Mouse (Mus musculus): ENCODE measurements around the gene Slc7a11.

GRCm38 (mm10) chr3:49854277-49854676 lies 589.1 kb downstream of the Slc7a11 start:
- TF ChIP-seq CTCF (IDR thresholded peaks at IDR 0.05; ENCODE audit: insufficient read depth, low read depth, low read length) (no peak), POLR2A (IDR thresholded peaks at IDR 0.05; ENCODE audit: insufficient read depth, low read depth, low read length) (no peak)
